ENCODE assay signal across 8 mouse cellular contexts in genomic region chr11:20400302-20401234, GRCm38 (mm10).
DNase-seq lines count a peak whose midpoint lies in the region; ATAC-seq lines count a peak whose summit lies in the region.

No protein-coding gene starts in this region.

- H3K36me3 ChIP-seq in hindbrain, embryonic 15.5 days, result no peaks in the 10 kb centered on the region

- H3K4me2 ChIP-seq in hindbrain, embryonic 15.5 days, result peak overlapping the region; percentile 70

- WGBS in hindbrain, embryonic 15.5 days, result 5% methylated on average over 32 of the region's 32 CpGs

- peak overlapping the region; percentile 35; the same call in 1 of the 2 replicates for H3K27ac ChIP-seq in hindbrain, embryonic 15.5 days (replicated peaks)

- H3K4me3 ChIP-seq in hindbrain, embryonic 15.5 days, result peak overlapping the region; percentile 37

- peaks cover 5% of the 10 kb centered on the region; the same call in 1 of the 2 replicates for H3K4me1 ChIP-seq in hindbrain, embryonic 15.5 days (replicated peaks)

- DNase-seq in WW6 (ENCODE audit: low read depth, low spot score), result peak; percentile 93
- peak; percentile 87 to 90 for DNase-seq in cerebellum, postnatal 14 days
- DNase-seq in gastrocnemius, adult 18-20 months (ENCODE audit: low spot score), result peak; percentile 83
- DNase-seq in layer of hippocampus, postnatal 36 days, result peak; percentile 80 to 82
- peak; percentile 81 for DNase-seq in lung, postnatal 25 days (ENCODE audit: low spot score)
- DNase-seq in retina, postnatal 1 day, result peak; percentile 95
- DNase-seq in urinary bladder, postnatal 10 days (ENCODE audit: low spot score), result peak; percentile 40

- H3K9me3 ChIP-seq in hindbrain, embryonic 15.5 days, result no peaks in the 10 kb centered on the region

- H3K27me3 ChIP-seq in hindbrain, embryonic 15.5 days, result no peaks in the 10 kb centered on the region

- H3K9ac ChIP-seq in hindbrain, embryonic 15.5 days, result peak overlapping the region; percentile 30; the same call in 1 of the 2 replicates

- ATAC-seq in hindbrain, embryonic 15.5 days (ENCODE audit: low FRiP score, low read depth), result peak; percentile 92

Comparison
In these comparisons a context has a peak if more than half of its experiments do, and no peak if none do; other contexts are left out.
1. Peak in every context shown above with its lines: DNase-seq, ATAC-seq, H3K4me3 ChIP-seq and H3K27ac ChIP-seq.
2. DNase-seq: peak in every context shown above with its lines; median percentile 95 in retina, postnatal 1 day; 93 in WW6; 88 in cerebellum, postnatal 14 days; 83 in gastrocnemius, adult 18-20 months; 81 in layer of hippocampus, postnatal 36 days; 81 in lung, postnatal 25 days; 40 in urinary bladder, postnatal 10 days.